Mouse (Mus musculus) embryo, embryonic 10.5 days (tissue): ENCODE results near the gene Obox5.
"Not testable (repeated sequence)": the region's sequence is repeated elsewhere in the genome, so short reads cannot be mapped to it uniquely, and the experiment has no call there.

ENCODE experiments used
- DNase-seq: peaks from one replicate; pipeline ENCODE4 v3.0.0-alpha.2; 2015; ENCODE audit warnings: low spot score

Gene Obox5

GRCm38 (mm10) chr7:15749831-15750230 is at the start of gene Obox5:
TSS of gene Obox5 (plus strand) at chr7:15750131.
- DNase-seq, result not testable (repeated sequence)

DNA sequence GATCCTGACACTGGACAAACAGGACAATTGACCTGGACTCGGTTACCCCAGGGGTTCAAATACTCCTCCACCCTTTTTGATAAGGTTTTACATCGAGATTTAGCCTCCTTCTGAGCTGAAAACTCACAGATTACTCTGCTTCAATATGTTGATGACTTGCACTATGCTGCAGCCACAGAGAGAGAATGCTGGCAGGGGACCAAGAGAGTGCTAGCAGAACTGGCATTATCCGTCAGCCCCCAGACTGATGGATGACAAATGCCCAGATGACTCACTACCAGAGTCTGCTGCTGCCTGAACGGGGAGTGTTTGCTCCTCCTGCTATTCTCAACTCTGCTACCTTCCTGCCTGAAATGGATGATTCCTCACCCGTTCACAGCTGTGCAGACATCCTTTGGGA is 635 bp upstream of the Obox5 start:
- DNase-seq, result not testable (repeated sequence)
